In genomic region chr3:58982896-58983837, GRCm38 (mm10) we compare ENCODE assay signal across 8 mouse cellular contexts. TPM values are rescaled to one million over a fixed set of nuclear protein-coding genes. Genes with fewer than 3 reads are reported as not detected.
DNase-seq lines count a peak whose midpoint lies in the region; ATAC-seq lines count a peak whose summit lies in the region.

No protein-coding gene starts in this region.

- ATAC-seq in megakaryocyte-erythroid progenitor cell, adult 5-6 weeks (replicated peaks; ENCODE audit: low FRiP score, low TSS enrichment, poor library complexity, severe bottlenecking), result peak; percentile 85
- no peak for ATAC-seq in inflammation-experienced regulatory T-cells, adult 6 months

- peak; percentile 34 for DNase-seq in WW6 (ENCODE audit: low read depth, low spot score)
- DNase-seq in cerebellum, adult 8-10 months, result peak; percentile 81
- DNase-seq in frontal cortex, adult 2 months (ENCODE audit: extremely low spot score in 1 of 2, low spot score in 1 of 2), result peak; percentile 53 to 93
- peak; percentile 66 for DNase-seq in induced T-regulatory cell, adult 2 months (ENCODE audit: low read depth)
- DNase-seq in left cerebral cortex, adult 8-10 months (ENCODE audit: low spot score in 2 of 2), result peak; percentile 7 to 48
- DNase-seq in right cerebral cortex, postnatal 25 days, result peak; percentile 39

RNA-seq across cellular contexts. Expression of gene Med12l, which starts 22.5 kb away (rescaled TPM):
- 10.2 and 11.5 TPM in 2 replicates for polyA plus RNA-seq in frontal cortex, adult 2 months (2012; rRNA removed)
- total RNA-seq in left cerebral cortex, adult 8-10 months (2022), result 10 to 100 TPM; 46.1 to 52.7 (median 49.1) TPM
- total RNA-seq in megakaryocyte-erythroid progenitor cell, adult 5-6 weeks (2014; fragmentation: Nextera tagmentation), result 3.5 and 8.4 TPM in 2 replicates
- total RNA-seq in megakaryocyte-erythroid progenitor cell, adult 5-6 weeks (2017), result 4.5 and 5.4 TPM in 2 replicates
- 1 to 10 TPM in 1 of 3 experiments, under 1 TPM in 2; 0.48 to 1.5 (median 0.61) TPM for polyA plus RNA-seq in inflammation-experienced regulatory T-cells, adult 6 months (2017; shearing (Covaris generic))

Comparison
In these comparisons a context has a peak if more than half of its experiments do, and no peak if none do; other contexts are left out.
1. DNase-seq: peak in every context shown above with its lines; median percentile 81 in cerebellum, adult 8-10 months; 73 in frontal cortex, adult 2 months; 66 in induced T-regulatory cell, adult 2 months; 39 in right cerebral cortex, postnatal 25 days; 34 in WW6; 28 in left cerebral cortex, adult 8-10 months.
2. RNA of gene Med12l, which starts 22.5 kb away (total RNA-seq): 46.1 to 52.7 TPM in left cerebral cortex, adult 8-10 months; 3.5 to 8.4 TPM in megakaryocyte-erythroid progenitor cell, adult 5-6 weeks; every median in the first group is over 4 times any median in the second.